In genomic region chr11:84957171-84957570, GRCm38 (mm10) we compare ENCODE assay signal across 9 mouse cellular contexts. TPM values are rescaled to one million over a fixed set of nuclear protein-coding genes. Genes with fewer than 3 reads are reported as not detected.
DNase-seq lines count a peak whose midpoint lies in the region; ATAC-seq and TF ChIP-seq lines count a peak whose summit lies in the region.
"Had no signal": no experiment of that assay in that cellular context is flagged by ENCODE, and none has a peak within 500 bp of the region (broad histone marks: within the 10 kb centered on the region; RNA-seq: fewer than 3 reads in every experiment).

No protein-coding gene starts in this region.

- TF ChIP-seq POLR2A in lung, adult 2 months (IDR thresholded peaks at IDR 0.05; ENCODE audit: borderline replicate concordance, extremely low read depth, low read depth, low read length) = no peak

- DNase-seq in lung, adult 2 months = no peak
- no peak for DNase-seq in lung, postnatal 14 days
- no peak for DNase-seq in limb, embryonic 10.5 days (ENCODE audit: low spot score)
- DNase-seq in spleen, postnatal 10 days (ENCODE audit: low spot score in 2 of 2) = no peak
- DNase-seq in adrenal gland, postnatal 14 days = no peak
- DNase-seq: right cerebral cortex, postnatal 4 days had no signal

- peak overlapping the region; percentile 49 for H3K4me2 ChIP-seq in forebrain, embryonic 15.5 days (replicated peaks)
- H3K4me2 ChIP-seq in stomach, embryonic 14.5 days (replicated peaks; ENCODE audit: low read depth, low read length) = peak overlapping the region; percentile 39

- no peak for TF ChIP-seq CTCF in lung, adult 2 months (IDR thresholded peaks at IDR 0.05; ENCODE audit: insufficient read depth, low read length)

- no peak overlapping the region for H3K27ac ChIP-seq in forebrain, embryonic 15.5 days (replicated peaks)
- H3K27ac ChIP-seq in limb, embryonic 10.5 days = no peak overlapping the region
- H3K27ac ChIP-seq in stomach, embryonic 14.5 days (ENCODE audit: low read length) = no peak overlapping the region

- peaks cover 8% of the 10 kb centered on the region; the same call in 1 of the 2 replicates for H3K4me1 ChIP-seq in lung, adult 2 months (ENCODE audit: control insufficient read depth, insufficient read depth, low read length)
- H3K4me1 ChIP-seq in forebrain, embryonic 15.5 days = peaks cover 15% of the 10 kb centered on the region
- H3K4me1 ChIP-seq in limb, embryonic 10.5 days = peaks cover 30% of the 10 kb centered on the region
- peaks cover 5% of the 10 kb centered on the region; the same call in 1 of the 2 replicates for H3K4me1 ChIP-seq in stomach, embryonic 14.5 days (ENCODE audit: control insufficient read depth, insufficient read depth, low read length)

- H3K9ac ChIP-seq in forebrain, embryonic 15.5 days (replicated peaks) = no peak overlapping the region
- H3K9ac ChIP-seq in stomach, embryonic 14.5 days (replicated peaks; ENCODE audit: low read depth, low read length) = no peak overlapping the region

- H3K36me3 ChIP-seq in forebrain, embryonic 15.5 days = no peaks in the 10 kb centered on the region
- no peaks in the 10 kb centered on the region for H3K36me3 ChIP-seq in limb, embryonic 10.5 days
- H3K36me3 ChIP-seq in stomach, embryonic 14.5 days (ENCODE audit: control insufficient read depth, insufficient read depth, low read length) = no peaks in the 10 kb centered on the region

- H3K9me3 ChIP-seq in forebrain, embryonic 15.5 days = no peaks in the 10 kb centered on the region
- no peaks in the 10 kb centered on the region for H3K9me3 ChIP-seq in limb, embryonic 10.5 days (replicated peaks)
- H3K9me3 ChIP-seq in stomach, embryonic 14.5 days (ENCODE audit: control insufficient read depth, low read depth, low read length) = no peaks in the 10 kb centered on the region

- ATAC-seq in forebrain, embryonic 15.5 days (replicated peaks) = no peak
- ATAC-seq in stomach, embryonic 14.5 days (ENCODE audit: insufficient number of reproducible peaks, insufficient read depth, low FRiP score, low read depth) = no peak

- 7% methylated on average over 15 of the region's 15 CpGs for WGBS in lung, adult 2 months
- WGBS in forebrain, embryonic 15.5 days = 11% methylated on average over 15 of the region's 15 CpGs
- 6% methylated on average over 15 of the region's 15 CpGs for WGBS in limb, embryonic 10.5 days
- WGBS in stomach, embryonic 14.5 days = 10% methylated on average over 15 of the region's 15 CpGs

- H3K4me3 ChIP-seq in lung, adult 2 months (replicated peaks; ENCODE audit: extremely low read depth, low read depth, low read length) = peak overlapping the region; percentile 56
- peak overlapping the region; percentile 38 for H3K4me3 ChIP-seq in forebrain, embryonic 15.5 days
- H3K4me3 ChIP-seq in limb, embryonic 10.5 days = peak overlapping the region; percentile 45
- H3K4me3 ChIP-seq in stomach, embryonic 14.5 days (ENCODE audit: low read depth, low read length) = peak overlapping the region; percentile 23
- H3K4me3 ChIP-seq: erythroblast, embryonic 14.5 days had no signal

- H3K27me3 ChIP-seq in forebrain, embryonic 15.5 days = peaks cover 44% of the 10 kb centered on the region
- H3K27me3 ChIP-seq in limb, embryonic 10.5 days (ENCODE audit: low read depth, poor library complexity, severe bottlenecking) = peaks cover 46% of the 10 kb centered on the region
- H3K27me3 ChIP-seq in stomach, embryonic 14.5 days (ENCODE audit: control insufficient read depth, insufficient read depth, low read length) = peaks cover 14% of the 10 kb centered on the region; the same call in 1 of the 2 replicates

RNA-seq across cellular contexts. Expression of gene Car4, which starts 0.4 kb away (rescaled TPM):
- polyA plus RNA-seq in lung, adult 2 months (2012; rRNA removed) = 143 and 190 TPM in 2 replicates
- polyA plus RNA-seq in forebrain, embryonic 15.5 days (2015; fragmentation: Nextera tagmentation; extraction: Ambion mirVana) = 1.9 and 2.7 TPM in 2 replicates
- 0.20 and 0.97 TPM in 2 replicates for polyA plus RNA-seq in limb, embryonic 10.5 days (2016; fragmentation: Nextera tagmentation; extraction: Ambion mirVana)
- 0.48 and 0.62 TPM in 2 replicates for polyA plus RNA-seq in stomach, embryonic 14.5 days (2014; fragmentation: Nextera tagmentation; extraction: Ambion mirVana)
- total RNA-seq in adrenal gland, postnatal 14 days (2021) = 44.1 and 70.3 TPM in 2 replicates
- polyA plus RNA-seq: erythroblast, embryonic 14.5 days had no signal

RNA-seq across cellular contexts. Expression of gene Znhit3, which starts 41.0 kb away (rescaled TPM):
- 6.5 and 7.7 TPM in 2 replicates for polyA plus RNA-seq in lung, adult 2 months (2012; rRNA removed)
- 61.7 and 67.8 TPM in 2 replicates for polyA plus RNA-seq in forebrain, embryonic 15.5 days (2015; fragmentation: Nextera tagmentation; extraction: Ambion mirVana)
- 91.5 and 103 TPM in 2 replicates for polyA plus RNA-seq in limb, embryonic 10.5 days (2016; fragmentation: Nextera tagmentation; extraction: Ambion mirVana)
- polyA plus RNA-seq in stomach, embryonic 14.5 days (2014; fragmentation: Nextera tagmentation; extraction: Ambion mirVana) = 54.9 and 64.3 TPM in 2 replicates
- 10.7 and 12.0 TPM in 2 replicates for total RNA-seq in adrenal gland, postnatal 14 days (2021)

Comparison
In these comparisons a context has a peak if more than half of its experiments do, and no peak if none do; other contexts are left out.
1. RNA of gene Car4, which starts 0.4 kb away (polyA plus RNA-seq): 143 to 190 TPM in lung, adult 2 months; 1.9 to 2.7 TPM in forebrain, embryonic 15.5 days, 0.48 to 0.62 TPM in stomach, embryonic 14.5 days and 0.20 to 0.97 TPM in limb, embryonic 10.5 days; every median in the first group is over 10 times any median in the second.
2. Peak in every context shown above with its lines, with median percentiles within 50 percentile points of each other: H3K4me3 ChIP-seq.